Mouse (Mus musculus) hindbrain, embryonic 16.5 days (tissue): Measurements from ENCODE around the gene Folr1. TPM values are rescaled to one million over a fixed set of nuclear protein-coding genes. Genes with fewer than 3 reads are reported as not detected.

Experiments
- microRNA-seq: library from miRNA; unstranded; fragments of <30 nt; microRNA quantifications from one replicate; pipeline ENCODE4, GENCODE M21; 2017
- polyA plus RNA-seq: library from polyadenylated mRNA; unstranded; fragments of >200 nt; fragmentation: Nextera tagmentation; extraction: Ambion mirVana; gene quantifications from 2 replicates; pipeline ENCODE4 v1.2.1, GENCODE M21; 2015

Folr1 gene
- polyA plus RNA-seq, 1 experiment from 2014 or later = 70.1 TPM

Small RNA genes within 50 kb of the gene (microRNA-seq; reads per million reads assigned to microRNA genes)
- gene Gm22655 = not detected

Other genes starting within 250 kb of the Folr1 start
- gene Clpb, start 207.2 kb downstream of the Folr1 start, polyA plus RNA-seq = 47.3 and 47.6 TPM in 2 replicates
- gene Phox2a, start 52.5 kb downstream of the Folr1 start, polyA plus RNA-seq = 1.1 and 1.8 TPM in 2 replicates
- 9.3 and 14.3 TPM in 2 replicates for gene Inppl1, start 32.6 kb downstream of the Folr1 start, polyA plus RNA-seq
- 1.5 and 2.5 TPM in 2 replicates for gene Folr2, start 13.6 kb downstream of the Folr1 start, polyA plus RNA-seq
- gene Anapc15, start 7.1 kb downstream of the Folr1 start, polyA plus RNA-seq = 72.2 and 72.7 TPM in 2 replicates
- 159 and 164 TPM in 2 replicates for gene Lamtor1, start 35.1 kb upstream of the Folr1 start, polyA plus RNA-seq
- gene Tomt, start 35.6 kb upstream of the Folr1 start, polyA plus RNA-seq = 0.38 and 0.62 TPM in 2 replicates
- 11.6 and 15.0 TPM in 2 replicates for gene Lrrc51, start 63.1 kb upstream of the Folr1 start, polyA plus RNA-seq
- gene Numa1, start 63.3 kb upstream of the Folr1 start, polyA plus RNA-seq = 32.7 and 38.9 TPM in 2 replicates
- 4.1 and 4.7 TPM in 2 replicates for gene Il18bp, start 147.9 kb upstream of the Folr1 start, polyA plus RNA-seq
- gene Rnf121, start 194.7 kb upstream of the Folr1 start, polyA plus RNA-seq = 35.0 and 35.9 TPM in 2 replicates
- gene Xndc1, start 194.7 kb upstream of the Folr1 start, polyA plus RNA-seq = 24.6 and 26.9 TPM in 2 replicates
- 0.63 and 1.3 TPM in 2 replicates for gene Xntrpc, start 194.9 kb upstream of the Folr1 start, polyA plus RNA-seq
- gene Trpc2, start 212.3 kb upstream of the Folr1 start, polyA plus RNA-seq = not detected in 2 replicates
- gene Art1, start 231.0 kb upstream of the Folr1 start, polyA plus RNA-seq = 0.19 and 1.4 TPM in 2 replicates
- 0.23 and 0.35 TPM in 2 replicates for gene Art5, start 238.7 kb upstream of the Folr1 start, polyA plus RNA-seq
- not detected in 2 replicates for gene Chrna10, start 246.0 kb upstream of the Folr1 start, polyA plus RNA-seq